Mouse (Mus musculus) MEL (cell line): ENCODE results near the gene Il33.
A peak's percentile ranks its signal among the peaks of the same experiment; 100 is the strongest.

Experiments
- CTCF ChIP-seq, 3 experiments: IDR thresholded peaks in 2 of 3; conservative IDR thresholded peaks in 1 of 3; 2 replicates each; pipeline ENCODE4 v1.5.1; 2011 to 2012; ENCODE audit warnings: low read length in 3 of 3, low read depth in 2 of 3, mild to moderate bottlenecking in 2 of 3, improper control_type of control experiment in 1 of 3, inconsistent platforms in 1 of 3, mixed read lengths in 1 of 3, moderate library complexity in 1 of 3; ENCODE audit not compliant: control insufficient read depth in 1 of 3, insufficient read depth in 1 of 3, poor library complexity in 1 of 3, severe bottlenecking in 1 of 3
- KAT2A ChIP-seq: conservative IDR thresholded peaks from 2 replicates; pipeline ENCODE4 v1.6.1; 2012; ENCODE audit warnings: low read depth, low read length, improper control_type of control experiment, inconsistent platforms
- MAZ ChIP-seq: IDR thresholded peaks from 2 replicates; pipeline ENCODE4 v1.6.1; 2012; ENCODE audit warnings: low read depth, mild to moderate bottlenecking, inconsistent platforms, low read length, improper control_type of control experiment
- MXI1 ChIP-seq: IDR thresholded peaks from 2 replicates; pipeline ENCODE4 v1.6.1; 2011; ENCODE audit warnings: mild to moderate bottlenecking, low read depth, low read length, improper control_type of control experiment
- POLR2AphosphoS5 ChIP-seq: IDR thresholded peaks from 2 replicates; pipeline ENCODE4 v1.6.1; 2012; ENCODE audit warnings: low read depth, borderline replicate concordance, mild to moderate bottlenecking, inconsistent platforms, low read length, moderate library complexity, mixed read lengths
- RCOR1 ChIP-seq: IDR thresholded peaks from 2 replicates; pipeline ENCODE4 v1.6.1; 2012; ENCODE audit warnings: low read depth, mild to moderate bottlenecking, inconsistent platforms, low read length, improper control_type of control experiment
- TAL1 ChIP-seq: IDR thresholded peaks from 2 replicates; pipeline ENCODE4 v1.6.1; 2012; ENCODE audit warnings: mild to moderate bottlenecking, inconsistent platforms, low read length, moderate library complexity, mixed read lengths
- ZC3H11A ChIP-seq: IDR thresholded peaks from 2 replicates; pipeline ENCODE4 v1.6.1; 2012; ENCODE audit warnings: low read depth, mild to moderate bottlenecking, inconsistent platforms, low read length, improper control_type of control experiment
- ZNF384 ChIP-seq: IDR thresholded peaks from 2 replicates; pipeline ENCODE4 v1.6.1; 2012; ENCODE audit warnings: low read depth, mild to moderate bottlenecking, inconsistent platforms, low read length, improper control_type of control experiment

DNA sequence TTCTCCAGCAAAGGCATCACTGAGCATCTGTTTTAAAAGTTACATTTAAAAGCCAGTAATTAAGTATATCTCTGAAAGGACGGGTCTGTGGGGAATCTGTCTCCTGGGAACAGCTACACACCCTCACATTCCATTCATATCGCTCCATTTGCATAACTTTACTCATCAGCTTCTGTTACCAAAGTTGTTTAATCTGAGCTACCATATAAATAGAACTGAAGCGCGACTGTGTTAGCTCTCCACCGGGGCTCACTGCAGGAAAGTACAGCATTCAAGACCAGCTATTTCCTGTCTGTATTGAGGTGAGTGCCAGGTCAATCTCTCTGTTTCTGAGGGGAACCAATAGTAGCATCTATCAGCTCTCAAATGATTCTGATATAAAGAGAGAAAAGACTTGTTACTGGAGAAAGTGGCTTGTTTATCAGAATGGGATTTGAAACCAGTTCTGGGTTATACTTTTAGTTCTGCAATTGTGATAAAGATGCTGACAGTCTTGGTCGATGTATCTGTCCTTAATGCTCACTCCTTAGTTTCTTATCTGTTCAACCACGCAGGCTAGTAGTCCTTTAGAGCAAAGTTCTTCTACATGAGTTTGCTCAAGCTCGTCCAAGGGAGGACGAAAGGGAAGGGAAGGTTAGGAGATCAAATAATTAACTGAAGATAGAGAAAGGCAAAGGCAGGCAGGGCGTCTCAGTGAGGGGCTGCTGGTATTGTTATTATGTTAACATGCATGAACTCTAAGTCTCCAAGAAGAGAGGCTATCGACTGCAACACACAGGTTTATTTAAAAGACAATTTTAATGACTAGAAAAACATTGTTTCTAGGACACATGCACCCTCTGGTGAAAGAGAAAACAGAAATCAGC, 20.9 kb downstream of the Il33 start:
- TF ChIP-seq ZNF384 = no peak
- 0 out of 2 replicates have a peak, but pooled peaks have one; percentile 9 for TF ChIP-seq TAL1
- no peak; a peak in 1 of 6 replicates for TF ChIP-seq CTCF (IDR thresholded peaks at IDR 0.05 in 2 of 3, conservative IDR thresholded peaks at IDR 0.05 in 1 of 3; ENCODE audit: control insufficient read depth in 1 of 3, insufficient read depth in 1 of 3, low read depth in 2 of 3, low read length in 3 of 3, poor library complexity in 1 of 3, severe bottlenecking in 1 of 3)
- TF ChIP-seq RCOR1 = peak; percentile 74
- no peak for TF ChIP-seq POLR2AphosphoS5
- no peak for TF ChIP-seq KAT2A
- TF ChIP-seq MAZ = no peak
- TF ChIP-seq ZC3H11A = no peak; the same call in 1 of the 2 replicates
- 0 out of 2 replicates have a peak, but pooled peaks have one; percentile 23 for TF ChIP-seq MXI1
